Mouse (Mus musculus) adrenal gland (tissue): ENCODE measurements around the gene Sgpp2.

Experiments used
- intact Hi-C: fragments of 180-260 bp; cut with DNase I; formaldehyde crosslinking; loops from one replicate; pipeline ENCODE4 v1.15.1; 2025

The Sgpp2 gene

GRCm38 (mm10) chr1:78338212-78338611, 28.1 kb downstream of the Sgpp2 start:
- intact Hi-C loops = no loop called here

GRCm38 (mm10) chr1:78339941-78340340, 29.8 kb downstream of the Sgpp2 start:
- intact Hi-C loops = no loop called here

DNA sequence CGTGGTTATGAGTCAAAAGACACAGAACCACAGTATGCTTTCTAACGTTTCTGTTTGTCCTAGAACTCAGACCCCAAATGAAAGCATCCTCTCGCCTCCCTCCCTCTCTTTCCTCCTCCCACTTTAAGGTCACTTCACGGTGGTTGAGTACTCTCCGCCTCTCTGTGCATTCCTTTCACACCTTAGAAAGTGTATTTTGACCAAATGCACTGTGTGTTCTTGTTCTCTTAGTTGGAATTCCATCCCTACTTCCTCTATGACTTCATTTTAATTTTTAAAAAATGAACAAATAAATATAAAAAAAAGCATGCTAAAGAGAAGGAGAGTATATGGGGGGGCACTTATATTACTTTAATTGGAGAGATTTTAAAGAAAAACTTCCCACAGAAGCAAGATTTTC, 30.4 kb downstream of the Sgpp2 start:
- intact Hi-C loops = no loop called here

DNA sequence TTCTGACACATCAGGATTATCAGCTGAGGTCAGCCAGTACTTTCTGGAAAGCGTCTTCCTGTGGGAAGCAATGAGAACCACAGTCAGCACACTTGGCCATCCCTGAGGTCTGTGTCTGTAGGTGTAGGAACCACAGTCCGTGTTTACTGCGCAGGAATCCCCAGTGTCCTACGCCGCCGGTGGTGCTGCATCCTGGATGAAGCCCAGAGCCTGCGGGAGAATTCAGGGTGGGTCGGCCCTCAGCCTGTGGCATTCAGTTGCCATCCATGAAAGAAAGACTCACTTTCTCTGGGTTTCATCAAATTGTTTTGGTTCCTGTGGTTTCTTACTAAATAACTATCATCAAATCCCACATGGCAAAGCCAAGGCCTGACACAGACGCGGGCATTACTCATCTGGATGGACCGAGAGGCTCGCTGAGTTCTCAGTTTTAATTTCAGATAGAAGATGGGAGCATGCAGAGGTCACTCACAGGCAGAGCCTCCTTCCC, 37.2 kb downstream of the Sgpp2 start:
- intact Hi-C loops = no loop called here

GRCm38 (mm10) chr1:78349219-78349618, 39.1 kb downstream of the Sgpp2 start:
- intact Hi-C loops = no loop called here

DNA sequence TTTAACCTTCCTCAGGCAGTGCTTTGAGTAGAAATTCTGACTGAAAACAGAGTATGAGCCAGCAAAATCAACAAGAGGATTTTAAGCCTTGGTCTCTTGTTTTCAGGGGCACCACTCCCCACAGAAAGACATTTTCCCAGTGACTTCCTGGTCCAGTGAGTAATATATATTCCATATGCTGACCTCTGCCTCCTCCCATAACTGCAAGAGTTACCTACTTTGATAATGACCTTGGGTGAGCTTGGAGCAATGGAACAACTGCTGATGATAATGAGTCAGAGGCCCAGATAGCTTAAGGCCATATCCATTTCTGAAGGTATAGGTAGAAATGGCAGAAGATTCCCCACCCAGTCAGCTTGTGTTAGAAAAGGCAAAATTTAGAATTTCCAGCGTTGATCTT, 43.1 kb downstream of the Sgpp2 start:
- intact Hi-C loops = no loop called here

GRCm38 (mm10) chr1:78355123-78355522, 45.0 kb downstream of the Sgpp2 start:
- intact Hi-C loops = no loop called here

GRCm38 (mm10) chr1:78357415-78357814, 47.3 kb downstream of the Sgpp2 start:
- intact Hi-C loops = no loop called here

DNA sequence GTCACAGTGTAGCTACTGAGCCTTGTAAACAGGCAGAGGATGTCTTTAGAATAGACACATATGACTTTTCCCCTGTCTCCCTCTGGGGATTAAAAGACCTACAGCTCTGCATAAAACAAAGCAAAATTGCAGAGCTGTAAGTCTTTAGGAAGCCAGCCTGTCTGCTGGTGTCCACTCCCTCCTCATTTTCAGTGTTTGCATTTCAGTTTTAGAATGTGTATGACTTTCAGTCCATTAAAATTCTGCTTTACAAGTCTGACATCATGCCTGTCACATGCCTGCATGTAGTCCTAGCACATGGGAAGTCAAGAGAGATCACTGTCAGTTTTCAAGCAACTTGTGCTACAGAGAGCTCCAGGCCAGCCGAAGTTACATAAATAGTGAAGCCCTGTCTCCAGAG, 47.7 kb downstream of the Sgpp2 start:
- intact Hi-C loops = no loop called here

GRCm38 (mm10) chr1:78363965-78364889, 54.1 kb downstream of the Sgpp2 start:
- intact Hi-C loops = no loop called here

GRCm38 (mm10) chr1:78367806-78368205, 57.7 kb downstream of the Sgpp2 start:
- intact Hi-C loops = no loop called here

- intact Hi-C loops = no loop called here
These were observed 60.0 kb downstream of the Sgpp2 start for GRCm38 (mm10) chr1:78370121-78370520.

- intact Hi-C loops = no loop called here
These were observed 61.6 kb downstream of the Sgpp2 start for GRCm38 (mm10) chr1:78371569-78372236.

DNA sequence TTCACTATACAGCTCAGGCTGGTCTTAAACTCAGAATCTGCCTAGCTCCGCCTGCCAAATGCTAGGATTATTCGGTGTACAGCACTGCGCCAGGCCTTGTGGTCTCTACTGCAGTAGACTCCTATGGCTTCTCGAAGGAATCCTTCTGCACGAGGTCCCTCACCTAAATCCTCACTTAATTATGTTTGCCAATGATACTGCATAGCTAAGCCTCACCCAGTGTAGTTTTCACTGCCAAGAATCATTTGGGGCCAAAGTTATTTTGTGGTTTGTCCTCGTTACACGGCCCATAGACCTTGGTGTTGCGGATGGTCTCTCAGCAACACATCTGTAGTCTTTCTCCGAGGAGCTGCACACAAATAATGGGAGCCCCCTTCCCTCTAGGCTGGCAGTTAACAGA, 62.2 kb downstream of the Sgpp2 start:
- intact Hi-C loops = no loop called here

DNA sequence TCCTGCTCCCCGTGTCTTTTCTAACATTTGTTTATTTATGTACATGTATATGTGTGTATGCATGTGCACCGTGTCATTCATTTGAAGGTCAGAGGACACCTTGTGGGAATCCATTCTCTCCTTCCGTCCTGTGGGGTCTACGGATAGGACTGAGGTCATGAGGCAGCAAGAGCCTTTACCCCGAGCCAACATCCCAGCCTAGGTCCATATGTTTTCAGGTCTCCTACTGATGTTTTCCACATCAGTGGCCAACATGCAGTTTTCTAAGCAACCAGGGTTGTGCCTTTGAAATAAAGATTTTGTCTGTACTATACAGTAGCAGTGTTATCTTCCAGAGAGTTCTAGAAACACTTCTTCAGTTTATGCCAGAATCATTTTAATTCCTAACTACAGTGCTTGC, 63.7 kb downstream of the Sgpp2 start:
- intact Hi-C loops = no loop called here

GRCm38 (mm10) chr1:78375058-78375457, 64.9 kb downstream of the Sgpp2 start:
- intact Hi-C loops = no loop called here

DNA sequence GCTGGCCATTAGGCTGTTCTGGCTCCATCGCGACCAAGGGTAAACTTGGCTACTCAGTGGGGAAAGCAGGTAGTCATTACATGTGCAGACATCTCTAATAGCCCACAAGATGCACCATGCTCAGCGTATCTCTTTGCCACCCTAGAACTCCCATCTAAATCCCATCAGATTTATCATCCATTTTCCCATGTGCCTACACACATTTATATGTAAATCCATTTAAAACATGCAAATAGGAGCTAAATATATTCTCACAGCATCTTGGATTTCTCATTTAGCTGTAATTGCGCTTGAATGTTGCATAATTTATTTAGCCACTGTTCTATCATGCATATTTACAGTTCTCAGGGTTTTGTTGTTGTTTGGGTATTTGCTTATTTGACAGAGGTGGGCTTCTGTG, 70.8 kb downstream of the Sgpp2 start:
- intact Hi-C loops = no loop called here

GRCm38 (mm10) chr1:78387854-78388253, 77.7 kb downstream of the Sgpp2 start:
- intact Hi-C loops = no loop called here

- intact Hi-C loops = no loop called here
These were observed 78.7 kb downstream of the Sgpp2 start for GRCm38 (mm10) chr1:78388848-78389247.

GRCm38 (mm10) chr1:78395191-78395735, 85.1 kb downstream of the Sgpp2 start:
- intact Hi-C loops = no loop called here

DNA sequence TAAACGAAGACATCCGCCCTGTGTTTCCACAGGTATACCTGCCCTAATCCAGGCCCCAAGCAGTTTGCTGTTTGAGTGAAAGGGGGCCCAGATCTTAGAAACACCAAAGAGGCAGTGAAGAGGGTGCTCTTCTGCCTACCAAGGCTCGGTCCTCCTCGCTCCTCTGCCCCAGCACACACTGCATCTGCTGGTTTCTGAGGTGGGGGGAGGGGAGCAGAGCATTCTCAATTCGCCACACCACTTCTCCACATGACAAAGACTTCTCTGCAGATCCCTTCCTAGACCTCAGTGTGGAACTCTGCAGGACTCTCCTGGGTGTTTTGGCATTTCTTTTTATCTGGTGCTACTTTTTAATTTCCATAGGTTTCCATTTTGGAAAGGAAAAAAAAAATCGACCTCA, 85.6 kb downstream of the Sgpp2 start:
- intact Hi-C loops = no loop called here

DNA sequence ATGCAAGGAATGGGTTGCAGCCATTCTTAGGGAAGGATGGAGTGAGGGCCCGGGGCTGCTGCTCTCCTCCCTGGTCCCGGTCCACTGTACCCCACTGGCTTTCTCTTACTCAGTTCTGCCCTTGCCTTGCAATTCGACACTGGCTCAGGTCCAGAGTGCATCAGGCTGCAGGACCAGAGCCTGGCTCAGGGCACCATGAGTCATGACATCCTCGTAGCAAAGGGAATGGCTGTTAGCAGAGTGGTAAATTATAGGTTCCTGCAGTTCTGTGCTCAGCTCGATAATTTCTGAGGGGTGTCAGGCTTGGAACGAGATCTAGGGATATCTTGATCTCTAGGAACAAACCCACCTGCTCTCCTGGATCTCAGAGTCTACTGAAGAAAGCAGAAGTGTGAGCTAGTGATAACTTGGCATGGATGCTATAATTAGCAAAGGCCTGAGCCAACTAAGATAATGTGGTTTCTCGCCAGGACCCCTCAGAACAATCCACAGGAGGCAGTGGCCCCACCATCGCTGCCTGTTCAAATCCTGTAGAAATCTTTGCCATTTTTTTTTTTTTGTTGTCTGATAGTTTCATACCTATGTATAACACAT, 86.3 kb downstream of the Sgpp2 start:
- intact Hi-C loops = no loop called here
